Mouse (Mus musculus): ENCODE results near the gene Hectd4. TPM values are rescaled to one million over a fixed set of nuclear protein-coding genes. Genes with fewer than 3 reads are reported as not detected.

Gene Hectd4
- polyA plus RNA-seq, 1 experiment from 2014 or later, result 9.7 TPM

GRCm38 (mm10) chr5:121400849-121401248, 180.8 kb downstream of the Hectd4 start:
- H3K36me3 ChIP-seq (ENCODE audit: control insufficient read depth, insufficient read depth, low read length), result no peaks in the 10 kb centered on the region; the same call in 1 of the 2 replicates

GRCm38 (mm10) chr5:121407856-121408255, 187.8 kb downstream of the Hectd4 start:
- WGBS, result 95% methylated on average over 8 of the region's 8 CpGs
- peak; percentile 47 for DNase-seq (ENCODE audit: low spot score, missing footprints)
- Histone ChIP-seq H3K4me3 (ENCODE audit: low read depth, low read length) (no peak overlapping the region), H3K27me3 (ENCODE audit: control insufficient read depth, insufficient read depth, low read length) (no peaks in the 10 kb centered on the region), H3K9me3 (ENCODE audit: control insufficient read depth, low read length) (no peaks in the 10 kb centered on the region), H3K27ac (ENCODE audit: low read depth, low read length) (no peak overlapping the region), H3K4me2 (no peak overlapping the region), H3K4me1 (ENCODE audit: control insufficient read depth, insufficient read depth, low read length) (no peaks in the 10 kb centered on the region), H3K9ac (ENCODE audit: low read length) (no peak overlapping the region), H3K36me3 (ENCODE audit: control insufficient read depth, insufficient read depth, low read length) (0 out of 2 replicates have a peak, but pooled peaks cover 8% of the 10 kb centered on the region)
- ATAC-seq (ENCODE audit: low FRiP score), result no peak

More at GRCm38 (mm10) chr5:121400849-121401248, 180.8 kb downstream of the Hectd4 start:
- WGBS, result 92% methylated on average over 5 of the region's 5 CpGs
- H3K9me3 ChIP-seq (ENCODE audit: control insufficient read depth, low read length), result no peaks in the 10 kb centered on the region
- H3K4me3 ChIP-seq (ENCODE audit: low read depth, low read length), result no peak overlapping the region
- no peak overlapping the region for H3K9ac ChIP-seq (ENCODE audit: low read length)
- no peaks in the 10 kb centered on the region for H3K27me3 ChIP-seq (ENCODE audit: control insufficient read depth, insufficient read depth, low read length)
- DNase-seq (ENCODE audit: low spot score, missing footprints) (no peak), ATAC-seq (ENCODE audit: low FRiP score) (no peak)
- H3K4me2 ChIP-seq, result no peak overlapping the region
- H3K4me1 ChIP-seq (ENCODE audit: control insufficient read depth, insufficient read depth, low read length), result peaks cover 12% of the 10 kb centered on the region
- no peak overlapping the region for H3K27ac ChIP-seq (ENCODE audit: low read depth, low read length)

DNA sequence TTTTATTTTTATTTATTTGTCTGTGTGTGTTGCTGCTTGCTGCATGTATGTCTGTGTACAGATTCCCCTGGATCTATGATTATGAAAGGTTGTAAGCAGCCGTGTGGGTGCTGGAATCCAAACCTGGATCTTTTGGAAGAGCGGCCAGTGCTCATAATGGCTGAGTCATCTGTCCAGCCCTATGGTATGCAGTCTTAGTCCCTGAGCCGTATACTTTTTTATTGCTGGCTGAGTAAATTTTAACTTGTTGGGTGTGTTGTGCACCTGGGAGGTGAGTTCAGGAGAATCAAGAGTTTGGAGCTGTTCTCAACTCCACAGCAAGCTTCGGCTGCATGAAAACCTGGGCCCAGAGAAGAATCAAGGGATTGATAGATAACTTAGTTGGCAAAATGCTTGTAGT, 191.0 kb downstream of the Hectd4 start:
- no peak for ATAC-seq (ENCODE audit: low FRiP score)
- H3K4me2 ChIP-seq, result no peak overlapping the region
- peaks cover 27% of the 10 kb centered on the region for H3K36me3 ChIP-seq (ENCODE audit: control insufficient read depth, insufficient read depth, low read length)

More for the DNA sequence above, 191.0 kb downstream of the Hectd4 start:
- Histone ChIP-seq H3K27me3 (ENCODE audit: control insufficient read depth, insufficient read depth, low read length) (no peaks in the 10 kb centered on the region), H3K4me3 (ENCODE audit: low read depth, low read length) (no peak overlapping the region), H3K4me1 (ENCODE audit: control insufficient read depth, insufficient read depth, low read length) (no peaks in the 10 kb centered on the region), H3K9me3 (ENCODE audit: control insufficient read depth, low read length) (no peaks in the 10 kb centered on the region), H3K27ac (ENCODE audit: low read depth, low read length) (no peak overlapping the region), H3K9ac (ENCODE audit: low read length) (no peak overlapping the region)
- peak; percentile 31 for DNase-seq (ENCODE audit: low spot score, missing footprints)
- 97% methylated on average over 4 of the region's 4 CpGs for WGBS

Other genes with a start within 250 kb of the Hectd4 start
- 0.57 and 1.4 TPM in 2 replicates for gene Rph3a, start 210.1 kb upstream of the Hectd4 start, polyA plus RNA-seq (2014; fragmentation: Nextera tagmentation; extraction: Ambion mirVana)
- gene Ptpn11, start 28.8 kb upstream of the Hectd4 start, polyA plus RNA-seq (2014; fragmentation: Nextera tagmentation; extraction: Ambion mirVana), result 24.5 and 25.2 TPM in 2 replicates
- gene Rpl6, start 15.7 kb upstream of the Hectd4 start, polyA plus RNA-seq (2014; fragmentation: Nextera tagmentation; extraction: Ambion mirVana), result 664 and 673 TPM in 2 replicates
- 84.0 and 87.5 TPM in 2 replicates for gene Trafd1, start 165.4 kb downstream of the Hectd4 start, polyA plus RNA-seq (2014; fragmentation: Nextera tagmentation; extraction: Ambion mirVana)
- gene Naa25, start 177.7 kb downstream of the Hectd4 start, polyA plus RNA-seq (2014; fragmentation: Nextera tagmentation; extraction: Ambion mirVana), result 46.9 and 51.7 TPM in 2 replicates
- 0.66 and 1.1 TPM in 2 replicates for gene Tmem116, start 231.7 kb downstream of the Hectd4 start, polyA plus RNA-seq (2014; fragmentation: Nextera tagmentation; extraction: Ambion mirVana)
- 112 and 122 TPM in 2 replicates for gene Erp29, start 232.3 kb downstream of the Hectd4 start, polyA plus RNA-seq (2014; fragmentation: Nextera tagmentation; extraction: Ambion mirVana)